9 mouse cellular contexts compared by ENCODE assay signal in genomic region chr4:120104599-120104998, GRCm38 (mm10). TPM values are rescaled to one million over a fixed set of nuclear protein-coding genes. Genes with fewer than 3 reads are reported as not detected.
DNase-seq lines count a peak whose midpoint lies in the region; ATAC-seq lines count a peak whose summit lies in the region.
"Had no signal": no experiment of that assay in that cellular context is flagged by ENCODE, and none has a peak within 500 bp of the region (broad histone marks: within the 10 kb centered on the region; RNA-seq: fewer than 3 reads in every experiment).

No protein-coding gene starts in this region.

- no peak overlapping the region for H3K27ac ChIP-seq in kidney, embryonic 15.5 days
- H3K27ac ChIP-seq: limb, embryonic 13.5 days had no signal

- H3K4me3 ChIP-seq in kidney, embryonic 15.5 days (replicated peaks): no peak overlapping the region
- H3K4me3 ChIP-seq: limb, embryonic 13.5 days had no signal

- intact Hi-C loops in heart, postnatal 14 days (cut with DNase I): loop anchor here (5.0 to 10.0 kb wide), 2 partner anchors 137 to 470 kb away; partner anchors contain the start of gene Guca2a
- intact Hi-C loops in left cerebral cortex, postnatal 4 days (cut with DNase I): loop anchor here (5.0 to 10.0 kb wide), 2 partner anchors 190 to 292 kb away; no protein-coding TSS in a partner anchor

- H3K9ac ChIP-seq in kidney, embryonic 15.5 days: no peak overlapping the region
- H3K9ac ChIP-seq: limb, embryonic 13.5 days had no signal

- WGBS in kidney, embryonic 15.5 days: 55% methylated on average over 5 of the region's 5 CpGs

- no peaks in the 10 kb centered on the region for H3K9me3 ChIP-seq in kidney, embryonic 15.5 days (replicated peaks)
- H3K9me3 ChIP-seq: limb, embryonic 13.5 days had no signal

- no peak overlapping the region for H3K4me2 ChIP-seq in kidney, embryonic 15.5 days
- H3K4me2 ChIP-seq: limb, embryonic 13.5 days had no signal

- no peaks in the 10 kb centered on the region for H3K27me3 ChIP-seq in kidney, embryonic 15.5 days
- H3K27me3 ChIP-seq: limb, embryonic 13.5 days had no signal

- ATAC-seq in kidney, embryonic 15.5 days (replicated peaks; ENCODE audit: low FRiP score): no peak
- peak; percentile 54 for ATAC-seq in activated CD4-positive, CD25-positive, alpha-beta regulatory T cell, adult 4 months

- DNase-seq in kidney, adult 18-20 months: peak; percentile 54
- peak; percentile 73 to 82 for DNase-seq in cerebellum, postnatal 4 days (ENCODE audit: low spot score in 2 of 2)
- peak; percentile 78 to 87 for DNase-seq in heart, postnatal 14 days
- peak; percentile 84 for DNase-seq in left cerebral cortex, postnatal 4 days
- peak; percentile 52 for DNase-seq in ovary, postnatal 36 days (ENCODE audit: low spot score)
- peak; percentile 90 for DNase-seq in thymus, postnatal 4 days

- no peaks in the 10 kb centered on the region for H3K4me1 ChIP-seq in kidney, embryonic 15.5 days
- H3K4me1 ChIP-seq: limb, embryonic 13.5 days had no signal

- no peaks in the 10 kb centered on the region for H3K36me3 ChIP-seq in kidney, embryonic 15.5 days
- H3K36me3 ChIP-seq: limb, embryonic 13.5 days had no signal

RNA-seq across cellular contexts. Expression of gene AL607142.1, which starts 39.8 kb away (rescaled TPM):
- not detected in 2 replicates for polyA plus RNA-seq in kidney, embryonic 15.5 days (2015; fragmentation: Nextera tagmentation; extraction: Ambion mirVana)
- not detected for polyA plus RNA-seq in activated CD4-positive, CD25-positive, alpha-beta regulatory T cell, adult 4 months (2017; shearing (Covaris generic))
- not detected for total RNA-seq in heart, postnatal 14 days (2021)
- total RNA-seq in left cerebral cortex, postnatal 4 days (2021): not detected
- polyA plus RNA-seq: limb, embryonic 13.5 days had no signal

RNA-seq across cellular contexts. Expression of gene Edn2, which starts 56.4 kb away (rescaled TPM):
- polyA plus RNA-seq in kidney, embryonic 15.5 days (2015; fragmentation: Nextera tagmentation; extraction: Ambion mirVana): 0.14 and 0.18 TPM in 2 replicates
- not detected for polyA plus RNA-seq in activated CD4-positive, CD25-positive, alpha-beta regulatory T cell, adult 4 months (2017; shearing (Covaris generic))
- total RNA-seq in heart, postnatal 14 days (2021): not detected
- not detected for total RNA-seq in left cerebral cortex, postnatal 4 days (2021)
